Mouse (Mus musculus) embryonic fibroblast, embryonic 13.5 days (primary cell): Measurements from ENCODE around the gene Pik3r1.

Experiments
- CTCF ChIP-seq: IDR thresholded peaks from 2 replicates; pipeline ENCODE4 v1.5.1; 2011; ENCODE audit warnings: mild to moderate bottlenecking, control low read depth, low read length, moderate library complexity, borderline replicate concordance; ENCODE audit not compliant: insufficient read depth
- POLR2A ChIP-seq: IDR thresholded peaks from 2 replicates; pipeline ENCODE4 v1.6.1; 2011; ENCODE audit warnings: low read depth, mild to moderate bottlenecking, control low read depth, low read length, moderate library complexity

DNA sequence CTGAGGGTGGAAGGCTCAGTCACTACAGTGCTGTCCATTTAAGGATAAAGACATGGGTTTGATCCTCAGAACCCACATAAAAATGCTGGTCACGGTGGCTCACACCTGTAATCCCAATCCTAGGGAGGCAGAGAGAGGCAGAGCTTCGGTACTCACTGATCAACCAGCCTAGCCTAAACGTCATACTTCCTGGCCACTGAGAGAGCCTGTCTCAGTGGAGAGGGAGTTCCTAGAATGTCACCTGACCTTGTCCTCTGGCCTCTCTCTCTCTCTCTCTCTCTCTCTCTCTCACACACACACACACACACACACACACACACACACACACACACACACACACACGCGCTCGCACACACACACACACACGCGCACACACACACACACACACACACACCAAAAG lies 24.8 kb downstream of the Pik3r1 start:
- TF ChIP-seq CTCF, result no peak
- TF ChIP-seq POLR2A, result no peak
